Mouse (Mus musculus) embryo, embryonic 11 days (tissue): ENCODE measurements around the gene Mad2l1bp.

Source experiments
- DNase-seq: peaks from one replicate; pipeline ENCODE4 v3.0.0-alpha.2; 2015

The Mad2l1bp gene

GRCm38 (mm10) chr17:46152847-46153782 lies at the start of gene Mad2l1bp:
Gene Mad2l1bp (minus strand): TSS chr17:46153553.
- DNase-seq = peak; percentile 96

GRCm38 (mm10) chr17:46203078-46203477 lies 49.7 kb upstream of the Mad2l1bp start:
- no peak for DNase-seq

GRCm38 (mm10) chr17:46202421-46203071 lies 49.2 kb upstream of the Mad2l1bp start, which contains the start of the genes Polh and Xpo5:
Gene Polh (minus strand): TSS chr17:46202645.
Gene Xpo5 (plus strand): TSS chr17:46202782.
- DNase-seq = peak; percentile 97

- DNase-seq = no peak
Measured at GRCm38 (mm10) chr17:46201151-46201550, 47.8 kb upstream of the Mad2l1bp start.

- DNase-seq = no peak
Measured at GRCm38 (mm10) chr17:46188829-46189228, 35.5 kb upstream of the Mad2l1bp start.

GRCm38 (mm10) chr17:46182273-46182672 lies 28.9 kb upstream of the Mad2l1bp start:
- no peak for DNase-seq

GRCm38 (mm10) chr17:46170538-46170937 lies 17.2 kb upstream of the Mad2l1bp start:
- peak; percentile 58 for DNase-seq

GRCm38 (mm10) chr17:46168768-46169167 lies 15.4 kb upstream of the Mad2l1bp start:
- DNase-seq = no peak

- DNase-seq = no peak
Measured at GRCm38 (mm10) chr17:46168318-46168717, 15.0 kb upstream of the Mad2l1bp start.

GRCm38 (mm10) chr17:46167014-46167413 lies 13.7 kb upstream of the Mad2l1bp start:
- DNase-seq = no peak

- DNase-seq = no peak
Measured at GRCm38 (mm10) chr17:46166270-46166669, 12.9 kb upstream of the Mad2l1bp start.

GRCm38 (mm10) chr17:46165460-46165859 lies 12.1 kb upstream of the Mad2l1bp start:
- no peak for DNase-seq

GRCm38 (mm10) chr17:46164791-46165190 lies 11.4 kb upstream of the Mad2l1bp start:
- no peak for DNase-seq

- DNase-seq = no peak
Measured at GRCm38 (mm10) chr17:46164301-46164700, 10.9 kb upstream of the Mad2l1bp start.

GRCm38 (mm10) chr17:46162951-46163421 lies 9.6 kb upstream of the Mad2l1bp start:
- DNase-seq = no peak

- DNase-seq = no peak
Measured at GRCm38 (mm10) chr17:46162551-46162950, 9.2 kb upstream of the Mad2l1bp start.

- no peak for DNase-seq
Measured at GRCm38 (mm10) chr17:46161710-46162109, 8.4 kb upstream of the Mad2l1bp start.

GRCm38 (mm10) chr17:46161179-46161578 lies 7.8 kb upstream of the Mad2l1bp start:
- DNase-seq = peak; percentile 65

GRCm38 (mm10) chr17:46160686-46161085 lies 7.3 kb upstream of the Mad2l1bp start, which contains the start of gene Gtpbp2:
Gene Gtpbp2 (plus strand): TSS chr17:46161032.
- DNase-seq = peak; percentile 100

GRCm38 (mm10) chr17:46160090-46160662 lies 6.8 kb upstream of the Mad2l1bp start:
- DNase-seq = peak; percentile 93

- DNase-seq = no peak
Measured at GRCm38 (mm10) chr17:46159236-46159635, 5.9 kb upstream of the Mad2l1bp start.

GRCm38 (mm10) chr17:46157131-46157530 lies 3.8 kb upstream of the Mad2l1bp start:
- no peak for DNase-seq

GRCm38 (mm10) chr17:46156680-46157079 lies 3.3 kb upstream of the Mad2l1bp start:
- DNase-seq = no peak
